In the genomic region with DNA sequence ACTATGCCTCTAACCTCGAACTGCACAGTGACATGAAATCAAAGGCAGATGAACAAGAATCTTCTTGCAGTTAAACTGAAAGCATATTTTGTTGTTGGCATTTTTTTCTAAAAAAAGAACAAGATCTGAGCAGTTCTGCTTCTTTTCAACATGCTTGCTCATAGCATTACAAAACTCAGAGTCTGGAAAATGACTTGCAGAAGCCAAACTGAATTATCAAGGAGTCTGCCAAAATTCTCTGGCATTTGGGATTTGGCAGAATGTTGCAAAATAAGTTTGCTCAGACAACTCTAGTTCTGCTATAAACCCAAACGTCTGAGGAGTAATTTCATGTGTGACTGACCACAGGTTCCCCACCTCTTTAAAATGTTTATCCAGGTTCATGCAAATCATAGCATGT, we compare ENCODE assay signal across 11 mouse cellular contexts.
DNase-seq lines count a peak whose midpoint lies in the region.
"Had no signal": no experiment of that assay in that cellular context is flagged by ENCODE, and none has a peak within 500 bp of the region (broad histone marks: within the 10 kb centered on the region; RNA-seq: fewer than 3 reads in every experiment).

No protein-coding gene starts in this region.

- peak; percentile 16 for DNase-seq in adrenal gland, postnatal 14 days
- no peak for DNase-seq in adrenal gland, adult 18-20 months (ENCODE audit: low spot score in 2 of 2)
- DNase-seq in heart, adult 18-20 months = peak; percentile 19 to 57
- no peak for DNase-seq in heart, postnatal 4 days
- peak; percentile 10 for DNase-seq in lung, postnatal 10 days
- no peak for DNase-seq in lung, adult 18-20 months
- DNase-seq in left cerebral cortex, adult 9 months (ENCODE audit: low spot score in 2 of 2) = peak; percentile 8 to 21
- no peak for DNase-seq in kidney, postnatal 25 days
- DNase-seq: B cell, adult 2 months; cerebellum, adult 11 months; thymus, postnatal 25 days had no signal

Comparison
In these comparisons a context has a peak if more than half of its experiments do, and no peak if none do; other contexts are left out.
1. DNase-seq: peak in adrenal gland, postnatal 14 days (single experiment), heart, adult 18-20 months (2 of 2), lung, postnatal 10 days (single experiment) and left cerebral cortex, adult 9 months (2 of 2); none in adrenal gland, adult 18-20 months (0 of 2), heart, postnatal 4 days (single experiment), lung, adult 18-20 months (0 of 2) and kidney, postnatal 25 days (0 of 2).